In the genomic region with DNA sequence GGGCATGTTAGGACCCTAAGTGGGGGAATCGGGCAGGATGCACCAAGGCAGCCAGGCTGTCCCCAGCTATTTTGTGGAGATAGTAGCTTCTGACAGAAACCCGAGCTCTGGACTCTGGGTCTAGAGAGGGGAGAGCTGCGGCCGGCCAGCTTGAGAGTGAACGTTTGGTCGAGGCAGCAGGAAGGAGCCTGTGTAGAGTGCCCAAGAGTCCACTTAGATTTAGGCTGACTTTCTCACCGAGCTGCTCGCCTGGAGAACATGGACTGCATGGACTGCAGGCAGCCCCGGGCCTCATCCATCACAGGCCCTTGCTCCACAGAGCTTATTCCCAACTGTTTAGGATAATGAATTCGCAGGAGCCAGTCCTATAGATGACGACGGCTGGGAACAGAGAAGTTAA, we compare ENCODE assay signal across 10 mouse cellular contexts. TPM values are rescaled to one million over a fixed set of nuclear protein-coding genes. Genes with fewer than 3 reads are reported as not detected.
DNase-seq lines count a peak whose midpoint lies in the region; ATAC-seq and TF ChIP-seq lines count a peak whose summit lies in the region.
"Had no signal": no experiment of that assay in that cellular context is flagged by ENCODE, and none has a peak within 500 bp of the region (broad histone marks: within the 10 kb centered on the region; RNA-seq: fewer than 3 reads in every experiment).

No protein-coding gene starts in this region.

- 14% methylated on average over 12 of the region's 12 CpGs for WGBS in cerebellum, adult 2 months
- WGBS in hindbrain, postnatal 0 days, result 28% methylated on average over 12 of the region's 12 CpGs
- 18% methylated on average over 12 of the region's 12 CpGs for WGBS in neural tube, embryonic 15.5 days

- H3K4me1 ChIP-seq in cerebellum, adult 2 months (ENCODE audit: control insufficient read depth, insufficient read depth, low read length), result peaks cover 85% of the 10 kb centered on the region
- peaks cover 46% of the 10 kb centered on the region for H3K4me1 ChIP-seq in hindbrain, postnatal 0 days (ENCODE audit: insufficient read depth, low read length)
- H3K4me1 ChIP-seq in neural tube, embryonic 15.5 days, result peaks cover 95% of the 10 kb centered on the region

- no peak for TF ChIP-seq POLR2A in cerebellum, adult 2 months (IDR thresholded peaks at IDR 0.05; ENCODE audit: borderline replicate concordance, insufficient read depth, low read length)

- H3K27ac ChIP-seq in cerebellum, adult 2 months (ENCODE audit: insufficient read depth, low read length), result peak overlapping the region; percentile 96
- H3K27ac ChIP-seq in left cerebral cortex, adult 2 months, result peak overlapping the region; percentile 83
- peak overlapping the region; percentile 70 for H3K27ac ChIP-seq in hindbrain, postnatal 0 days
- peak overlapping the region; percentile 75 for H3K27ac ChIP-seq in neural tube, embryonic 15.5 days (replicated peaks)

- no peak for DNase-seq in cerebellum, adult 2 months
- DNase-seq in cerebellum, postnatal 14 days, result no peak
- DNase-seq in left cerebral cortex, adult 2 months (ENCODE audit: extremely low spot score in 1 of 2, low spot score in 2 of 2), result no peak
- DNase-seq in left cerebral cortex, postnatal 25 days (ENCODE audit: low spot score in 2 of 2), result no peak
- DNase-seq in hindbrain, postnatal 0 days (ENCODE audit: low spot score), result no peak
- DNase-seq in left cerebral cortex, postnatal 14 days (ENCODE audit: low spot score in 2 of 2), result no peak
- no peak for DNase-seq in Muller cell, postnatal 12 days (ENCODE audit: inconsistent ontology term)
- DNase-seq: gastrocnemius, postnatal 14 days; lung, adult 18-20 months had no signal

- intact Hi-C loops in left cerebral cortex, adult 2 months (cut with DNase I), result no loop called here
- intact Hi-C loops in left cerebral cortex, postnatal 25 days (cut with DNase I), result no loop called here
- intact Hi-C loops in left cerebral cortex, postnatal 14 days (cut with DNase I), result no loop called here

- peak overlapping the region; percentile 33 for H3K4me3 ChIP-seq in cerebellum, adult 2 months (replicated peaks; ENCODE audit: insufficient read depth, low read depth, low read length)
- no peak overlapping the region for H3K4me3 ChIP-seq in left cerebral cortex, adult 2 months
- no peak overlapping the region for H3K4me3 ChIP-seq in hindbrain, postnatal 0 days (ENCODE audit: low read length)
- H3K4me3 ChIP-seq in neural tube, embryonic 15.5 days (replicated peaks), result no peak overlapping the region

- no peaks in the 10 kb centered on the region for H3K27me3 ChIP-seq in cerebellum, adult 2 months (ENCODE audit: control insufficient read depth, insufficient read depth, low read length)
- no peaks in the 10 kb centered on the region for H3K27me3 ChIP-seq in hindbrain, postnatal 0 days (ENCODE audit: insufficient read depth, low read length)
- no peaks in the 10 kb centered on the region for H3K27me3 ChIP-seq in neural tube, embryonic 15.5 days (replicated peaks)

- no peak for TF ChIP-seq CTCF in cerebellum, adult 2 months (IDR thresholded peaks at IDR 0.05; ENCODE audit: borderline replicate concordance, insufficient read depth, low read depth, low read length)
- TF ChIP-seq CTCF in left cerebral cortex, adult 2 months (IDR thresholded peaks at IDR 0.05), result no peak
- no peak for TF ChIP-seq CTCF in hindbrain, postnatal 0 days (IDR thresholded peaks at IDR 0.05; ENCODE audit: low read depth)

- H3K9ac ChIP-seq in hindbrain, postnatal 0 days (replicated peaks; ENCODE audit: low read length), result no peak overlapping the region; the same call in 1 of the 2 replicates
- peak overlapping the region; percentile 29; the same call in 1 of the 2 replicates for H3K9ac ChIP-seq in neural tube, embryonic 15.5 days (replicated peaks)

- H3K9me3 ChIP-seq in hindbrain, postnatal 0 days (ENCODE audit: low read length), result no peaks in the 10 kb centered on the region
- H3K9me3 ChIP-seq in neural tube, embryonic 15.5 days (replicated peaks), result no peaks in the 10 kb centered on the region

- H3K4me2 ChIP-seq in hindbrain, postnatal 0 days (ENCODE audit: low read depth, low read length), result peak overlapping the region; percentile 46; the same call in 1 of the 2 replicates
- H3K4me2 ChIP-seq in neural tube, embryonic 15.5 days, result peak overlapping the region; percentile 48

- ATAC-seq in hindbrain, postnatal 0 days, result no peak
- no peak for ATAC-seq in neural tube, embryonic 15.5 days (ENCODE audit: low FRiP score)

- no peaks in the 10 kb centered on the region for H3K36me3 ChIP-seq in hindbrain, postnatal 0 days (ENCODE audit: insufficient read depth, low read length)
- H3K36me3 ChIP-seq in neural tube, embryonic 15.5 days, result 0 out of 2 replicates have a peak, but pooled peaks cover 3% of the 10 kb centered on the region

RNA-seq across cellular contexts. Expression of gene Gins2, which starts 38.7 kb away (rescaled TPM):
- polyA plus RNA-seq in cerebellum, adult 2 months (2012; rRNA removed), result 2.1 and 2.5 TPM in 2 replicates
- total RNA-seq in left cerebral cortex, adult 2 months (2021), result 1 to 10 TPM; 1.0 to 2.9 TPM
- 1 to 10 TPM; 1.6 to 1.8 TPM for total RNA-seq in left cerebral cortex, postnatal 25 days (2021)
- 2.8 and 12.3 TPM in 2 replicates for total RNA-seq in hindbrain, postnatal 0 days (2014; rRNA removed)
- 17.2 and 20.6 TPM in 2 replicates for polyA plus RNA-seq in hindbrain, postnatal 0 days (2015; fragmentation: Nextera tagmentation; extraction: Ambion mirVana)
- 15.9 and 38.9 TPM in 2 replicates for polyA plus RNA-seq in neural tube, embryonic 15.5 days (2015; fragmentation: Nextera tagmentation; extraction: Ambion mirVana)
- total RNA-seq in left cerebral cortex, postnatal 14 days (2021), result 1 to 10 TPM; 1.2 to 1.4 TPM
